ENCODE assay signal across 10 mouse cellular contexts in genomic region chr13:96375519-96375918, GRCm38 (mm10). TPM values are rescaled to one million over a fixed set of nuclear protein-coding genes. Genes with fewer than 3 reads are reported as not detected.
DNase-seq lines count a peak whose midpoint lies in the region; ATAC-seq and TF ChIP-seq lines count a peak whose summit lies in the region.
"Had no signal": no experiment of that assay in that cellular context is flagged by ENCODE, and none has a peak within 500 bp of the region (broad histone marks: within the 10 kb centered on the region; RNA-seq: fewer than 3 reads in every experiment).

No protein-coding gene starts in this region.

- no peaks in the 10 kb centered on the region for H3K36me3 ChIP-seq in hindbrain, postnatal 0 days (ENCODE audit: insufficient read depth, low read length)
- no peaks in the 10 kb centered on the region for H3K36me3 ChIP-seq in hindbrain, embryonic 12.5 days
- H3K36me3 ChIP-seq: neural tube, embryonic 13.5 days had no signal

- 1% methylated on average over 2 of the region's 2 CpGs for WGBS in hindbrain, postnatal 0 days
- WGBS in hindbrain, embryonic 12.5 days: 2% methylated on average over 2 of the region's 2 CpGs

- ATAC-seq in hindbrain, postnatal 0 days: no peak
- no peak for ATAC-seq in hindbrain, embryonic 12.5 days (ENCODE audit: low FRiP score)
- ATAC-seq in monocyte, adult 5-6 weeks (replicated peaks; ENCODE audit: insufficient number of reproducible peaks, low FRiP score, low TSS enrichment, poor library complexity, severe bottlenecking): no peak

- H3K4me3 ChIP-seq in hindbrain, postnatal 0 days (ENCODE audit: low read length): no peak overlapping the region
- no peak overlapping the region for H3K4me3 ChIP-seq in hindbrain, embryonic 12.5 days
- H3K4me3 ChIP-seq: neural tube, embryonic 13.5 days had no signal

- DNase-seq in hindbrain, postnatal 0 days (ENCODE audit: low spot score): peak; percentile 70
- peak; percentile 3 for DNase-seq in 3T3-L1 (ENCODE audit: low read depth, low spot score)
- DNase-seq in B cell, adult 2 months: peak; percentile 21 to 22
- peak; percentile 15 for DNase-seq in embryo, embryonic 10 days (ENCODE audit: low spot score)
- DNase-seq in frontal cortex, postnatal 10 days (ENCODE audit: low spot score in 2 of 2): no peak
- DNase-seq: kidney, postnatal 14 days had no signal

- H3K4me2 ChIP-seq in hindbrain, postnatal 0 days (ENCODE audit: low read depth, low read length): no peak overlapping the region
- no peak overlapping the region for H3K4me2 ChIP-seq in hindbrain, embryonic 12.5 days (replicated peaks)
- H3K4me2 ChIP-seq: neural tube, embryonic 13.5 days had no signal

- TF ChIP-seq CTCF in hindbrain, postnatal 0 days (IDR thresholded peaks at IDR 0.05; ENCODE audit: low read depth): peak; percentile 66

- H3K9me3 ChIP-seq in hindbrain, postnatal 0 days (ENCODE audit: low read length): no peaks in the 10 kb centered on the region
- no peaks in the 10 kb centered on the region for H3K9me3 ChIP-seq in hindbrain, embryonic 12.5 days (replicated peaks)
- H3K9me3 ChIP-seq: neural tube, embryonic 13.5 days had no signal

- no peaks in the 10 kb centered on the region for H3K4me1 ChIP-seq in hindbrain, postnatal 0 days (ENCODE audit: insufficient read depth, low read length)
- no peaks in the 10 kb centered on the region for H3K4me1 ChIP-seq in hindbrain, embryonic 12.5 days
- H3K4me1 ChIP-seq: neural tube, embryonic 13.5 days had no signal

- no peak overlapping the region for H3K27ac ChIP-seq in hindbrain, postnatal 0 days
- no peak overlapping the region for H3K27ac ChIP-seq in hindbrain, embryonic 12.5 days
- H3K27ac ChIP-seq: liver, embryonic 14.5 days; neural tube, embryonic 13.5 days had no signal

- H3K9ac ChIP-seq in hindbrain, postnatal 0 days (replicated peaks; ENCODE audit: low read length): no peak overlapping the region
- no peak overlapping the region for H3K9ac ChIP-seq in hindbrain, embryonic 12.5 days
- H3K9ac ChIP-seq: liver, embryonic 14.5 days; neural tube, embryonic 13.5 days had no signal

- H3K27me3 ChIP-seq in hindbrain, postnatal 0 days (ENCODE audit: insufficient read depth, low read length): no peaks in the 10 kb centered on the region
- no peaks in the 10 kb centered on the region for H3K27me3 ChIP-seq in hindbrain, embryonic 12.5 days
- H3K27me3 ChIP-seq: neural tube, embryonic 13.5 days had no signal

RNA-seq across cellular contexts. Expression of gene Poc5, which starts 12.6 kb away (rescaled TPM):
- 21.7 and 26.1 TPM in 2 replicates for total RNA-seq in hindbrain, postnatal 0 days (2014; rRNA removed)
- 16.7 and 19.0 TPM in 2 replicates for polyA plus RNA-seq in hindbrain, postnatal 0 days (2015; fragmentation: Nextera tagmentation; extraction: Ambion mirVana)
- 31.0 and 34.1 TPM in 2 replicates for polyA plus RNA-seq in hindbrain, embryonic 12.5 days (2016; fragmentation: Nextera tagmentation; extraction: Ambion mirVana)
- 8.9 to 26.0 TPM (median 24.2 TPM) in 3 replicates for total RNA-seq in monocyte, adult 5-6 weeks (2017)

Comparison
In these comparisons a context has a peak if more than half of its experiments do, and no peak if none do; other contexts are left out.
1. DNase-seq: peak in hindbrain, postnatal 0 days (single experiment), 3T3-L1 (single experiment), B cell, adult 2 months (2 of 2) and embryo, embryonic 10 days (single experiment); none in frontal cortex, postnatal 10 days (0 of 2).